Mouse (Mus musculus): ENCODE data around the gene Usp24.

GRCm38 (mm10) chr4:106452401-106452800, 136.4 kb downstream of the Usp24 start:
- TF ChIP-seq CTCF (IDR thresholded peaks at IDR 0.05; ENCODE audit: control insufficient read depth, insufficient read depth, insufficient read length) (no peak), CEBPB (IDR thresholded peaks at IDR 0.05; ENCODE audit: low read depth) (no peak), USF1 (IDR thresholded peaks at IDR 0.05; ENCODE audit: low read depth) (no peak), MAX (IDR thresholded peaks at IDR 0.05) (no peak), MYOG (IDR thresholded peaks at IDR 0.05; ENCODE audit: control insufficient read depth, extremely low read depth, insufficient read length) (no peak), FOSL1 (IDR thresholded peaks at IDR 0.05; ENCODE audit: insufficient read depth, low read length, poor library complexity, severe bottlenecking) (no peak)

Data from C2C12 (cell line).